Mouse (Mus musculus) large intestine, adult 2 months (tissue): ENCODE data around the gene Dennd4b. TPM values are rescaled to one million over a fixed set of nuclear protein-coding genes. Genes with fewer than 3 reads are reported as not detected.
A peak's percentile ranks its signal among the peaks of the same experiment; 100 is the strongest.
"Not testable (repeated sequence)": the region's sequence is repeated elsewhere in the genome, so short reads cannot be mapped to it uniquely, and the experiment has no call there.

Experiments
- DNase-seq: peaks from one replicate; pipeline ENCODE4 v3.0.0-alpha.2; 2012; ENCODE audit warnings: low read depth, low spot score
- WGBS: fragments of 180-500 bp; shearing (Covaris S2); methylation state at CpG from one replicate; pipeline ENCODE4 v1.1.7; 2018; 5-methylcytosine and 5-hydroxymethylcytosine counted together
- polyA plus RNA-seq: library from polyadenylated mRNA; depleted of rRNA; stranded (reverse); fragments of >200 nt; gene quantifications from 2 replicates; pipeline ENCODE4 v1.2.3, GENCODE M21; 2012

Dennd4b gene
- polyA plus RNA-seq, 1 experiment, result 7.6 TPM

DNA sequence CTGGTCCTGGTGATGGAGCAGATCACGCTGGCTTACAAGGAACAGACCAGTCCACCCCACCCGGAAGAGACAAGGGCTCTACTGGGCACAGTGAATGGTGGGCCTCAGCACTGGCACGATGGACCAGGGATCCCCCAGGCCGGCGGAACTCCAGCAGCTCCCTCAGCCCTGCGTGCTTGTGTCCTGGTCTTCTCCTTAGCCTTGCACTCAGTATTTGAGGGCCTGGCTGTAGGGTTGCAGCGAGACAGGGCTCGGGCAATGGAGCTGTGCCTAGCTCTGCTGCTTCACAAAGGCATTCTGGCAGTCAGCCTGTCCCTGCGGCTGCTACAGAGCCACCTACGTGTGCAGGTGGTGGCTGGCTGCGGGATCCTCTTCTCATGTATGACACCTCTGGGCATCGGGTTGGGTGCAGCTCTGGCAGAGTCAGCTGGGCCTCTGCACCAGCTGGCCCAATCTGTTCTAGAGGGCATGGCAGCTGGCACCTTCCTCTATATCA, 13.2 kb upstream of the Dennd4b start:
- not testable (repeated sequence) for DNase-seq
- WGBS, result 92% methylated on average over 9 of the region's 12 CpGs

GRCm38 (mm10) chr3:90252659-90253058, 12.3 kb upstream of the Dennd4b start:
- DNase-seq, result not testable (repeated sequence)
- 77% methylated on average over 2 of the region's 2 CpGs for WGBS

DNA sequence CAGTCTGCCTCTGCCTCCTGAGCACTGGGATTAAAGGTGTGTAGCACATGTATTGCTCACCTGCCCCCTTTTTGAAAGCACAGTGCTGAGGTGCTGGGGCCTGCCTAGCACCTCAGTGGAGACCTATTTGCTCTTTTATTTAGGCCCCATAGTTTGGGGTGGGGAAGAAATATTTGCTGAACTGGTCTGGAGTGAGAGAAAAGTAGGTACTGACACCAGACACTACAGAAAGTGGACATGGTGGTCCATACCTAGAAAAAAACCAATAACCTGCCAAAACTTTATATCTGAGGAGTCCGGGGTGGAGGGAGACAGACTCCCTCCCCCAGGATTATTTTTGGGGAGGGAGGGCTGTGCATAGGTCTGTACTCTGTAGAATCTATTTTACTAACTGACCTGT, 11.8 kb upstream of the Dennd4b start:
- WGBS, result 70% methylated on average over 1 of the region's 1 CpGs
- DNase-seq, result not testable (repeated sequence)

DNA sequence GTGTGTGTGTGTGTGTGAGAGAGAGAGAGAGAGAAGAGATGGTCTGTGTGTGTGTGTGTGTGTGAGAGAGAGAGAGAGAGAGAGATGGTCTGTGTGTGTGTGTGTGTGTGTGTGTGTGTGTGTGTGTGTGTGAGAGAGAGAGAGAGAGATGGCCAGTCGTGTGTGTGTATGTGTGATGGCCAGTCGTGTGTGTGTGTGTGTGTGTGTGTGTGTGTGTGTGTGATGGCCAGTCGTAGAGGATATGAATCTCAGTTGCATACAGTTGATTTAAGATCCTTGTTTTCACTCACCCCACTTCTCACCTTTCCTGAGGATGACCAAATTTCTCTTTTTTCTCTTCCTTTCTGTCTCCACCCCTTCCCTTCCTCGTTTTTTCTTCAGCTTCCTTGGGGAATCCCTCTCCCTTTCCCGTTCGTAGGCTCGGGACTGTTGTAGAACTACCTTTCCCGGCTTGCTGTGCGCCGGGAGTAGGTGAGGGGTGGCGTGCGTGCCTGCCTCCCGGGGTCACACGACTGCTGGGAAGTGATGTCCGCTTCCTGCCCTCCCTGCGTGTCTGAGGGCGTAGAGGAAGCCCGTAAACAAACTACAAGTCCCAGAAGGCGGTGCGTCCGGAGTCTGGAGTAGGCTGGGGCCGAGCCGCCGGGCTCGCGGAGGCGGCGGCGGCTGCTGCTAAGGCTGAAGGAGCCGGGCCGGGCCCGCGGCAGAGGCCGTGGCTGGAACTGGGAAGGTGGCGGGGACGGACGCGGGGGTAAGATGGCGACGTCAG, 11.1 kb upstream of the Dennd4b start, which contains the start of gene Crtc2:
TSS of gene Crtc2 (plus strand) at position 511 of the 766 bp plus-strand sequence.
- peak; percentile 94 for DNase-seq
- WGBS, result under 1% methylated on average over 40 of the region's 40 CpGs

GRCm38 (mm10) chr3:90254419-90255193, 10.4 kb upstream of the Dennd4b start:
- WGBS, result under 1% methylated on average over 40 of the region's 41 CpGs
- no peak for DNase-seq

DNA sequence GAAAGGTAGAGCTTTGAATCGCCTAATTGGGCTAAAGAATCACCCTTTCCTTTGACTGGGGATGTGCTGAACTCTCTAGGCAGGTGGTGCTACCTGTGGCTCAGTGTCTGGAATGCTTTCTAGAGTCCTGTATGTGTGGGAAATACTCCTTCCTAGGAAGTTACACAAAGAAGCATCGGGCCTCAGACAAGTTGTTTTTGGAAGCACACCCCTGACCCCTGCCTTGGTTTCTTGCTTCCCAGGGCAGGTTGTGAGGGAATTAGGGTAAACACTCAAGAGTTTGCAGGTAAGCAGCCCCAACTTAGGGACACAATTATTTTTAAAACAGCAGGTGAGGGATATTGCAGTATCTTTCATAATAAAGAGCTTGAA, 9.8 kb upstream of the Dennd4b start:
- 2% methylated on average over 2 of the region's 2 CpGs for WGBS
- no peak for DNase-seq

DNA sequence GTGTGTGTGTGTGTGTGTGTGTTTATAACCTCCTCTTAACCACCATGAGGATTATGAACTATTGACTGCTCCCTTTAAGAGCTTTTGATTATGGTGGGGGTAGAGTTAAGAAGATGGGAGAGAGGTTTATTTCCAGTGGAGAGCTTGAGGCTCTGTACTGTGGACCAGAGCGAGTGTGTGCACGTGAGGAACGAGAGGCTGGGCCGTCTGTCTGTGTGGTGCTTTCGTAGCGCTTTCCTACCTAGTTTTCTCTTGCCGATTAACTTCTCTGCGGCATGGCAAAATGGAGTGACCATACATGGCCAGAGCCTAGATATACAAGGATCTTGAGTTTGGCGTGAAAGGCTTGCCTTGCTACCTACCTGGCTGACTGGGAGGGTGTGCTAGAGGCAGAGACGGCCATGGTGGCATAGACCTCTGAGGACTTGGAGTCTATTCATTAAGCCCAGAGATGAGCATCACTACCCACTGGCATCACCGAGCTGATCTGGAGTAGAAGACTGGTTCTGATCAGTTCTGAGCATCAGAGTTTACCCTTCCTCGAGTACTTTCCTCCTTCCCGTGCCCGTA, 9.1 kb upstream of the Dennd4b start:
- DNase-seq, result no peak
- WGBS, result 89% methylated on average over 14 of the region's 14 CpGs

- no peak for DNase-seq
- 89% methylated on average over 19 of the region's 19 CpGs for WGBS
Measured at GRCm38 (mm10) chr3:90256731-90257530, 8.1 kb upstream of the Dennd4b start.

- WGBS, result 37% methylated on average over 4 of the region's 4 CpGs
- DNase-seq, result no peak
Measured at GRCm38 (mm10) chr3:90258521-90258920, 6.5 kb upstream of the Dennd4b start.

GRCm38 (mm10) chr3:90263121-90263771, 1.7 kb upstream of the Dennd4b start:
- no peak for DNase-seq
- WGBS, result 92% methylated on average over 5 of the region's 5 CpGs

GRCm38 (mm10) chr3:90264687-90265033, 325 bp upstream of the Dennd4b start:
- WGBS, result 21% methylated on average over 10 of the region's 10 CpGs
- no peak for DNase-seq

DNA sequence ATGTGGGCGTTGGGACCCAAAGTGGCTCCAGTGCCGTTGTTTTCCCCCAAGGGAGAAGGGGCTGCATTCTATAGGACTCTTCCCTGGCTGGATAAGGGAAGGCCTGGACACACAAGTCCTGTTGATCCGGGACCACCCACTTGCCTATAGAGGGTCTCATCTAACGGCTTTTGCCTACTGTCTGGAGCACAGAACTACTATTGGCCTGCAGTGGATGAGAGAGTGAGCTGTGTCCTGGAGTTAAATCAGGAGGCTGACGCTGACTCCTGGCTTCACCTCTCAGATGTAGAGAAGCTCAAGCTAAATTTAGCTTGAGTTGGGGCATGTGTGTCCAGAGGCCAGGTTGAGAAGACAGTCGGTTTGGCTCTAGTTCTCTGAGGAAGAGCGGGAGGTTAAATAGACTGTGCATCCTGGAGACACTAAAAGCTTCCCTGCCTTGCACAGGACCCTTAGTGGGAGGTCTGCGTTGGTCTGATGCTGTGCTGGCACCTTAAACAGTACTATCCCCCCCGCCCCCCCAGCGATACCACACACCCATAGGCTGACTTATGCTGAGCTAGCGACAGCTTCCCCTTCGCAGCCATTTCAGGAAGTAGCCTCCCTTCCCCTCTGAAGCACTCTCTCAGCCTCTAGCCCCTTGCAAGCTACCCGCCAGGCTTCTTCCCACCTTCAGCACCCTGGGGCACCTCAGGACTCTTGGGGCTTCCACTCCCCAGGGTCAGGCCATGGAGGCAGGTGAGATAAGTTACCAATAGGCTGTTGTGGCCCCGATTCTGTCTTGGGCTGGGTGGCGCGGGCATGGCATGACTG, 1.2 kb downstream of the Dennd4b start:
- DNase-seq, result no peak
- WGBS, result 29% methylated on average over 16 of the region's 16 CpGs

DNA sequence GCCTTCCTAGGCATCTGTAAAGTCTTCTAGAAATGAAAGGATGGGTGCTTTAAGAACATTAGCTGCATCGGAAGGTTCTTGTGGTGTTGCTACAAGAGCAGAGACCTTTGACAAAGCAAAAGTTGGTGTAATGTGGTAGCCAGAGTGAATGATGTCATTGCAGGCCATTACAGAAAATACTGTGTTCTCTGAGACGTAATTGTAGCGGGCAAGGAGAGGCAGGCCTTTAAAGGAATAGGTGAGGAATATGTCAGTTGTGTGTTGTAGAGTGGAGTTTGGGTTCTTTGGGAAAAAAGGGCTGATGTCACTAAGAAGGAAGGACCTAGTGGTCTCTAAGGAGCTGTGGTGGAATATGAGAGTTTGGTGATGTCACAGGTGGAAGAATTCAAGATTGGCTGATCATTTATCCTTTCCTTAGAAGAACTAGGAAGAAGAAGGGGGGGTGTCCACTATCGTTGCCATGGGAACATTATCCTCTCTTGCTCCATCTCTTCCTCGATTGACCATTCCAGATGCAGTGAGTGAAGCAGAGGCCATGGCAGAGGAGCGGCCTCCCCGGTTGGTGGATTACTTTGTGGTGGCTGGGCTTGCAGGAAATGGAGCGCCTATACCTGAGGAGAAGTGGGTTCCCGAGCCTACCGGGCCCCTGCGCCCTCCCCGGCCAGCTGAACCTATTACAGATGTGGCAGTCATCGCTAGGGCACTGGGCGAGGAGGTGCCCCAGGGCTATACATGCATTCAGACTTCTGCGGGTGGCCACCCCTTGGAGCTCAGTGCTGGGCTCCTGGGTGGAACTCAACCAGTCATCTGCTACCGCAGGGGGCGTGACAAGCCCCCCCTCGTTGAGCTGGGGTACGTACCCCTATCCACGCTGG, 2.2 kb downstream of the Dennd4b start:
- DNase-seq, result no peak
- 89% methylated on average over 20 of the region's 20 CpGs for WGBS

DNA sequence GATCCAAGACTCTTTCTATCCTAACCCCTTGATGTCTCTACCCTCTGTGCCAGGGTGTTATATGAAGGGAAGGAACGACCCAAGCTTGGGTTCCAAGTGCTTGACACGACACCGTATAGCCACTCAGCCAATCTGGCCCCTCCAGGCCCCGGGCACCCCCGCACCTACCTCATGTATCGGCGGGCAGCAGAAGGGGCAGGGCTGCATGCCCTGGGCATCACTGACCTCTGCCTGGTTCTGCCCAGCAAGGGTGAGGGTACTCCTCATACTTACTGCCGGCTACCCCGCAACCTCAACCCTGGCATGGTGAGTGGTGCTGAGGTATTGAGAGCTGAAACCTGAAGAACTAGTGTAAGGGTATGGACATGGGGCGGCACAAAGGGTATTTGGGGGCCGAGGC, 3.2 kb downstream of the Dennd4b start:
- DNase-seq, result no peak
- WGBS, result 95% methylated on average over 11 of the region's 11 CpGs

DNA sequence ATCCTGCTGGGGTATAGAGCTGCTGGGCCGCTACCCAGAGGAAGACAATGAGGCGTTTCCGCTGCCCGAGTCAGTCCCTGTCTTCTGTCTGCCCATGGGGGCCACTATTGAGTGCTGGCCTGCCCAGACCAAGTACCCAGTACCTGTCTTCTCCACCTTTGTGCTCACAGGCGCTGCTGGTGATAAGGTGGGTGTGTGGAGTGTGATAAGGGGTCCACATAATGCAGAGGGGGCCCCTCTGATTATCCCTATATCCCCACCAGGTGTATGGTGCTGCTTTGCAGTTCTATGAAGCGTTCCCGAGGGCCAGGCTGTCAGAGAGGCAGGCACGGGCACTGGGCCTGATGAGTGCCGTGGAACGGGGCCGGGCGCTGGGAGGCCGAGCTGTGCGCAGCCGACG, 4.0 kb downstream of the Dennd4b start:
- WGBS, result 93% methylated on average over 16 of the region's 16 CpGs
- DNase-seq, result no peak

DNA sequence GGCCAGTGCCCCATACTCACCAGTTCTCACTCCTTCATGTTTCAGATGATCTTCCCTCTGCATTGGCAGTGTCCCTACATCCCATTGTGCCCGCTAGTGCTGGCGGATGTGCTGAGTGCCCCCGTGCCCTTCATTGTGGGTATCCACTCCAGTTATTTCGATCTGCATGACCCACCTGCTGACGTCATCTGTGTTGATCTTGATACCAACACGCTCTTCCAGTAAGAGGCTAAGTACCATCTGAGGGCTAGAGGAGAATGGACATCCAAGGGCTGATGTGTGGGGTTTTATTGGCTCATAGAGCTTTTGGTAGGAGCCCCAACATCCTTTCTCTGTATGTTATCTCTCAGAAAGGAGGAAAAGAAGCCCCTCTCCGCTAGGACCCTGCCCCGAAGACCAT, 5.8 kb downstream of the Dennd4b start:
- DNase-seq, result no peak
- WGBS, result 93% methylated on average over 8 of the region's 8 CpGs

DNA sequence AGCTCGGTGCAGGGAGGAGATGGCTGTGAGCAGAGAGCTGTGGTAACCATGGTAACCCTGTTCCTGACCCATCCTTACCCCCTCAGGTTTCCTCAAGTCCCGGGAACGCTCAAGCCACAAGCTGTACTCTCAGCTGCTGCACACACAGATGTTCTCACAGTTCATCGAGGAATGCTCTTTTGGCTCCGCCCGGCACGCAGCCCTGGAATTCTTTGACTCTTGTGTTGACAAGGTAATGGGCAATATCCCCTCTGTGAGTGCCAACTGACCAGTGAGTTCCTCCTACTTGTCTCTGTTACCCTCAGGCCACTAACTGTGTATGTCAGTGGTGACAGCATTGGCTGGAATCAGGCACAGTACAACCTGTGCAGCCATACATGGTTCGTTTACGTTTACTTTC, 7.2 kb downstream of the Dennd4b start:
- WGBS, result 69% methylated on average over 9 of the region's 9 CpGs
- DNase-seq, result no peak

GRCm38 (mm10) chr3:90273855-90274254, 8.9 kb downstream of the Dennd4b start:
- WGBS, result 92% methylated on average over 22 of the region's 22 CpGs
- no peak for DNase-seq
